Mouse (Mus musculus) embryo, embryonic 11.5 days (tissue): ENCODE data around the gene Acsl1.

Experiments used
- DNase-seq: peaks from one replicate; pipeline ENCODE4 v3.0.0-alpha.2; 2012; ENCODE audit warnings: low read depth, low spot score

Gene Acsl1

GRCm38 (mm10) chr8:46504196-46504595 lies 33.4 kb downstream of the Acsl1 start:
- no peak for DNase-seq

- no peak for DNase-seq
These were observed 37.9 kb downstream of the Acsl1 start for GRCm38 (mm10) chr8:46508488-46509395.

- DNase-seq: no peak
These were observed 38.6 kb downstream of the Acsl1 start for GRCm38 (mm10) chr8:46509474-46509873.

GRCm38 (mm10) chr8:46511336-46511735 lies 40.5 kb downstream of the Acsl1 start:
- no peak for DNase-seq

- no peak for DNase-seq
These were observed 41.7 kb downstream of the Acsl1 start for GRCm38 (mm10) chr8:46512538-46512937.

- DNase-seq: no peak
These were observed 43.2 kb downstream of the Acsl1 start for GRCm38 (mm10) chr8:46514027-46514426.

GRCm38 (mm10) chr8:46520667-46521066 lies 49.8 kb downstream of the Acsl1 start:
- DNase-seq: no peak

GRCm38 (mm10) chr8:46526098-46526497 lies 55.3 kb downstream of the Acsl1 start:
- no peak for DNase-seq

GRCm38 (mm10) chr8:46526821-46527220 lies 56.0 kb downstream of the Acsl1 start:
- DNase-seq: no peak

GRCm38 (mm10) chr8:46529508-46529907 lies 58.7 kb downstream of the Acsl1 start:
- DNase-seq: no peak

- DNase-seq: no peak
These were observed 59.7 kb downstream of the Acsl1 start for GRCm38 (mm10) chr8:46530541-46530940.

GRCm38 (mm10) chr8:46533926-46534325 lies 63.1 kb downstream of the Acsl1 start:
- DNase-seq: no peak

GRCm38 (mm10) chr8:46539701-46540100 lies 68.9 kb downstream of the Acsl1 start:
- DNase-seq: no peak

- no peak for DNase-seq
These were observed 72.4 kb downstream of the Acsl1 start for GRCm38 (mm10) chr8:46543191-46543590.

GRCm38 (mm10) chr8:46543662-46544061 lies 72.8 kb downstream of the Acsl1 start:
- no peak for DNase-seq

GRCm38 (mm10) chr8:46545854-46546253 lies 75.0 kb downstream of the Acsl1 start:
- DNase-seq: no peak

- no peak for DNase-seq
These were observed 75.8 kb downstream of the Acsl1 start for GRCm38 (mm10) chr8:46546431-46547176.

- peak; percentile 69 for DNase-seq
These were observed 76.4 kb downstream of the Acsl1 start for GRCm38 (mm10) chr8:46547245-46547644.

GRCm38 (mm10) chr8:46550058-46550457 lies 79.2 kb downstream of the Acsl1 start:
- DNase-seq: no peak

- no peak for DNase-seq
These were observed 80.2 kb downstream of the Acsl1 start for GRCm38 (mm10) chr8:46551029-46551428.

- peak; percentile 99 for DNase-seq
These were observed 81.0 kb downstream of the Acsl1 start, which contains the start of gene Cenpu for GRCm38 (mm10) chr8:46551615-46552440. Cenpu (plus strand) TSS chr8:46552028.

- DNase-seq: no peak
These were observed 81.6 kb downstream of the Acsl1 start for GRCm38 (mm10) chr8:46552441-46552765.
